Mouse (Mus musculus) heart, postnatal 0 days (tissue): ENCODE results near the gene Itgb1.

ENCODE experiments used
- CTCF ChIP-seq: IDR thresholded peaks from 2 replicates; pipeline ENCODE4 v1.5.1; 2016; ENCODE audit warnings: antibody characterized with exemption, control low read depth, low read depth
- EP300 ChIP-seq: IDR thresholded peaks from 2 replicates; pipeline ENCODE4 v1.6.1; 2016; ENCODE audit warnings: antibody characterized with exemption, low read depth

DNA sequence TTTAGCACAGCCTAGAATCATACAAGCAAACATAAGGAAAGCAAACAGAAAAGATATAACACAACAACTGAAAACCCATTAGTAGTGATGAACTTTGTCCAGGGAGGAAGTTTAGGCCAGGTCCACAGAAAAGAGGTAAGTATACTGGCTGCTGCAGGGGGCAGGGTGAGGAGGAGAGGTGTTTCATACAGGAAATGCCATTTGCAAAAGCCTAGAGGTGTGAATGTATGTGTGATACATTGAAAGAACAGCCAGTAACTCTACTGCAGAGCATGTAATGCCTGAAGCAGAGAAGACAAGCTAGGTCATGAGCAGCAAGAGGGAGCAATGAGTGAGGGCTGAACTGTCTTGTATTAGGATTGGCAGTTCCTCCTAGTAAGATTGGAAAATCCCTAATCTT, 40.0 kb upstream of the Itgb1 start:
- TF ChIP-seq CTCF (no peak), EP300 (no peak)
